Mouse (Mus musculus): ENCODE data around the gene Fam160b1.

Gene Fam160b1

DNA sequence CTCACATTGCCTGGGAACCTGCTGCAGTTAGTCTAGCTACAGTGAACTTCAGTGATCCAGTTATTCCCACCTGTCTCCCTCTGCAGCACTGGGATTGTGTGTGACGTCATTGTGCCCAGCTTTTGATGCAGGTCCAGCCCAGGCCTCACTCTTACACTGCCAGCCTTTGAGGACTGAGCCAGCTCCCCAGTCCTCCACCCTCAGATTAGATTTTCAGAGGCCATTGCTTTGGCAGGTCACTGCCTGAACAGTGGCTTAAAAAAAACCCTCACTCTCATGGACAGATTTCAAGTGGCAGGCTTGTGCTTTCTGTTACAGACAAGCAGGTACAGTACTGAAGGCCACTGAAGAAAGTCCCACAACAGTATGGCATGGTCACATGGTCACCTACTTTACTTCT, 15.8 kb upstream of the Fam160b1 start:
- no peak for DNase-seq (ENCODE audit: low spot score)

DNA sequence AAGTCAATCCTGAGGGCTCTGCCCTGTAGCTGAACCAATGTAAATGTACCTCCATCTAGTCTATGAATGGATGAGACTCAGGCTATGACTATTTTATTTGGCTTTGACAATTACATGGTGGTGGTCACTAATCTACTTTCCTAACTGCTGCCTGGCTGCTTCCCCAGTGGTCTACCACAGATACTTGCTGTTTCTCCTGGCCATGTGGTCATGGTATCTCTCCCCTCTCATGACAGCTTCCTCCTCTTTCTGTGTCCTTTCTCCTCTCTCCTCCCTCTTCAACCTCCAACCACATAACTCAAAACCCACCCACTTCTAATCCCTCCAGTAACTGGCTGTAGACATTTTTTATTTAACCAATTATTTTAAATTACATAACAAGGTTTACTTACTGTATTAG, 11.4 kb upstream of the Fam160b1 start:
- no peak for DNase-seq (ENCODE audit: low spot score)

DNA sequence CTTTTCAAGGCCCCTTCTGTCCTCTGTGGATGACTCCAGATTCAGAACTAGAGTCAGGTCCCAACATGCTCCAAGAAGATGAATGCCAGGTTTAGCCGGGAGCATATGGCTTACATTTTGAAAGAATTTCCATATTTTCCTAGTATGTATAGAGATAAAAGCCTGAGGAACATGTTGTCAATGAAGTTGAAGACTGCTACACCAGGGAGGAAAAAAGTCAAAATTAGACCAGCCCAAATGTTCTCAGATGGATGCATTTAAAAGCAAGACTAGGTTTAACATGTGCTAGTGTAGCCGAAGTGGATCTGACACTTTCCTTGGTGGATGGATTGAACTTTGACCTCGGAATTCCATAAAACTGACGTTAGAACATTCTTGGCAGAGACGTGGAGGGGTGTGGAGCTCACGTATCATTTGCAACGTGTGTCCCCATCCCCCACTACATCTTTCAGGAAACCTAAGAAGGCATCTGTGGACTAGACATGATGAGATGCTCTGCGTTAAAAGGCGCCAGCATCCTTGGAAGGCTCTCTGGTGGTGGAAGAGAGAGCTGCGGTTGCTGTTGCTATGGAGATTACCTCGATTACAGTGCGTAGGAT, 8.0 kb upstream of the Fam160b1 start:
- DNase-seq (ENCODE audit: low spot score) = no peak

DNA sequence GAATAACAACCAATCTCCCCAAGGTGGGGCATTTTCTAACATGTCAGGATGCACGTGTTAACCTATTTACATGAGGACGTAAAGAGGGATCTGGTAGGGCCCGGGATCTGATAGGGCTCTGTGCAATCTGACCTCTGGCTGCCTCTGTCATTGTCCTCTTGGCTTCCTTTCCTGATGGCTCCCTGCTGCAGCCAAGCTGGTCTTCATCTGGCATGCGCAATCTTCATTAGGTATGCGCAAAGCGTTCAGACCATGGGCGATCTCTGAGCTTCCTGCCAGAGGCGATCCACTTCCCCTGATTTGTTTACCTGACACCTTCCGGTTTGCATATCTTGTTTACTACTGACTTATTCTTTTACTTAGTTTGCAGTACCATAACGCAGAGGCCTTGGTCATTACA, 7.3 kb upstream of the Fam160b1 start:
- no peak for DNase-seq (ENCODE audit: low spot score)

DNA sequence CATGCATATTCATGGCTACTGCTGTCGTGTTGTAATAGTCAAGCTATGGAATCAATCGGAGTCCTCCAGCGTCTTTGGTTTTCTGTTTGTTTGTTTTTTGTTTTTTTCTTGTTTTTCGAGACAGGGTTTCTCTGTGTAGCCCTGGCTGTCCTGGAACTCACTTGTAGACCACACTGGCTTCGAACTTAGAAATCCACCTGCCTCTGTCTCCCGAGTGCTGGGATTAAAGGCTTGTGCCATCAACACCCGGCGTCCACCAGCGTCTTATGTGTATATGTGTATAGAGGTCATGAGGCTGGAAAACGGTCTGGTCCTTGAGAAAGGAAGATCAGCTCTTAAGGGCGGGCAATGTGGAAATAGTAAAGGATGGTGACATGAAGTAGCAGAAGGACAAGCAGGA, 6.4 kb upstream of the Fam160b1 start:
- no peak for DNase-seq (ENCODE audit: low spot score)

DNA sequence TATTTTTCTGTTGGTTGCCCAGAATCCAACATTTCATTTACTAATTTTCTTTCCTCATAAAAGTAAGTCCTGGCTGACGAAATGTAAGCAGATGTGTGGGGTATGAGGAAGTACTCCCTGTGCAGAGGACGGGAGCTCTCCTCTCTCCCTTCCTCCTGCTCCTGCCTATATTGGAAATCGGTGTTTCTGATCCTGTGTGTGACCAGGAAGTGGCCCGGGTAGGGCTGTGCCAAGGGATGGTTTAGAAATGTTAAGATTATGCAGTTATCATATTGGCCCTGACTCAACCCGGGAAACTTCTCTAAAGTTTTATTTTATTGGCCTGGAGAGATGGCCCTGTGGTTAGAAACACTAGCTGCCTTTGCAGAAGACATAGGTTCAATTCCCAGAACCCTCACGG, 5.8 kb upstream of the Fam160b1 start:
- DNase-seq (ENCODE audit: low spot score) = no peak

DNA sequence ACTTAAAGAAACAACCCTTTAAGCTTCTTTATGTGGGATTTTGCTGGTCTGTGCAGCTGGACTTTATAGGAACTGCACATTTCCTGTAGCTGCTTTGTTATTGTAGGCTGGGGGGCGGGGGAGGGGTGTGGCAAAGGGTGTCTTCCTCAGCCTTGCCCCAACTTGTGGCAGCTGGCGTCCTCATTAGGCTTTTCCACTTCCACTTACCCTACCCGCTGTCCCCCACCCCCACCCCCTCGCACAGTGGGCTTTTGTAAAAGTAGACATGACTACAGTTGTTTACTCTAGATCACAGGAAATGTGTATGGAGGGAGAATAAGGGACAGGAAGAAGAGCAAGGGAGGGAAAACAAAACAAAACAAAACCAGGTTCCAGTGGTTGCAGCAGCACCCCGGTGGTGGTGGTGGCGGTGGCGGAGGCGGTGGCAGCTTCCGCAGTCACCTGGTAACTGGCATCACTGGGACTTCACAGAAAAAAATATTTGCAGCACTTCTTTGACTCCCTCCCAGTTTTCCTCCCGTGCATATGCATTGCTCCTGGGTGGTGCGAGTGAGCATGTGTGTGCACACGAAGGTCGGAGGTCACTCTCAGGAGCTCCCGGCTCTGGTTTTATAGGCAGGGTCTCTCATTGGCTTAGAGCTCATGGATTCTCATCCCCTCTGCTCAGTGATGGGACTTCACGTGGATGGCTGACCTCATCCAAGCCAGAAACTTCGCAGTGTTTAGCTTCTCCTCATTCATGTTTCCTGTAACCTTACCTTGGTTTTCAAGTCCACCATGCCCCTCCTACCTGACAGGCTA, 4.8 kb upstream of the Fam160b1 start:
- no peak for DNase-seq (ENCODE audit: low spot score)

DNA sequence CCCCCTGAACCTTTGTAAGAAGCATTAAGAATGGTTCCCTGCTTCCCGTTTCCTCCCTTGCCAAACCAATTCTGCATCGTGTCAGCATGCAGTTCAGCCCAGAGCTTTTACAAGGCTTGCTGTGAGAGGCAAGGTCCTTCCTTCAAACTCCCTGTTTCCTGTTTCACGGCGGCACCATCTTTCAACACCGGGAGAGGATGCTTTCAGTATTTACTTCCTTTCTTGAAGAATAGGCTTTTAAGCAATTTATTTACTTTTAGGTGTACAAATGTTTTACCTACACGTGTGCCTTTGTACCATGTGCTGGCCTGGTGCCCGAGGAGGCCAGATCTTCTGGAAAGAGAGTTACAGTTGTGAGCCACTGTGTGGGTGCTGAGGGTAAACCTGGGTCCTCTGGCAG, 4.2 kb upstream of the Fam160b1 start:
- no peak for DNase-seq (ENCODE audit: low spot score)

DNA sequence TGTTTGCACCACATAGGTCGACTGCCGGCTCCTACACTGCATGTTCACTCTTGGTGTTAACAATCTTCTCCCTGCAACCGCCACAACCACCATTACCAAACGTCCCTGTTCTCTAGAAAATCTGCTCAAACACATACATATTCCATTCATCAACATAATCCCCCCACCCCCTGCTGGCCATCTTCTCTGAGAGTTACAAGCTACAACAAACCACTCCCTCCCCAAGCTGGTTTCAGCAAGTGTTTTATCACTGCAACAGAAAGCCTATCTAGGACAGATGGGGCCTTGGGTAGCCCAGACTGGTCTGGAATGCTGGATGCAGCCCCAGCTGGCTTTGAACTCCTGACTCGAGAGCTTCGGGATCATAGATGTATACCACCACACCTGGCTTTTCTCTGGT, 3.2 kb upstream of the Fam160b1 start:
- no peak for DNase-seq (ENCODE audit: low spot score)

DNA sequence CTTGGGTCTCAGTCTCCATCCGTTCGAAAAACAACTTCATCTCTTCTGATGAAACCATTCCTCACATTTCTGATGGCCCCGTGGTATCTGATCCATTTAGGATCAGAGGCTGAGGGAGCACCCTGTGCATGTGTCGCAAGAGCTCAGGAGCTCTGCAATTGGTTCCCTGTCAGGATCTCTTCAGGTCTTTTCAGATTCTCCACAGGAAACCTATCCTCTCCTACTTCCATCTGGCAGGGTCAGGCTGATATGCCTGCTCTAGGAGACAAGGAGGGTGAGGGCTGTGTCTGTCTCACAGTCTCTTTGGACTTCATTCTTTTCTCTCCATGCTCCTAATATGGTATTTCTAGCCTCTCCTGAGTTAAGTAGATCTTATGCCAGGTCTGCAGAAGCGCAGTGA, 2.7 kb upstream of the Fam160b1 start:
- no peak for DNase-seq (ENCODE audit: low spot score)

DNA sequence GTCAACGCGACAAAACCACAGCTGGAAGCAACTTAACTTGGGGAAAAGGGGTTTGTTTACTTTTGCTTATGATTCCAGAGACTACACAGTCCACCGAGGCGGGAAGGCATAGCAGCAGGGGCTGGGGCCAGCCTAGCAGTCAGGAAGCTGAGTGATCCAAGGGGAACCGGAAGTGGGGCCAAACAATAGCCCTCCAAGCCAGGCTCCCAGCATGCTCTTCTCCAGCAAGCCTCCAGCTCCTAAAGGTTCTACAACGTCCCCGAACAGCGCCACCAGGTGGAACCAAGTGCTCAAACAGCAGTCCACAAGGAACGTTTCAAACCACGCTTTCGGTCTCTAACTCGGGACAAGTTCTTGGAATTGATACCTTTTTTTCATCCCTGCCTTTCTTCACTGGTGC, 2.2 kb upstream of the Fam160b1 start:
- no peak for DNase-seq (ENCODE audit: low spot score)

DNA sequence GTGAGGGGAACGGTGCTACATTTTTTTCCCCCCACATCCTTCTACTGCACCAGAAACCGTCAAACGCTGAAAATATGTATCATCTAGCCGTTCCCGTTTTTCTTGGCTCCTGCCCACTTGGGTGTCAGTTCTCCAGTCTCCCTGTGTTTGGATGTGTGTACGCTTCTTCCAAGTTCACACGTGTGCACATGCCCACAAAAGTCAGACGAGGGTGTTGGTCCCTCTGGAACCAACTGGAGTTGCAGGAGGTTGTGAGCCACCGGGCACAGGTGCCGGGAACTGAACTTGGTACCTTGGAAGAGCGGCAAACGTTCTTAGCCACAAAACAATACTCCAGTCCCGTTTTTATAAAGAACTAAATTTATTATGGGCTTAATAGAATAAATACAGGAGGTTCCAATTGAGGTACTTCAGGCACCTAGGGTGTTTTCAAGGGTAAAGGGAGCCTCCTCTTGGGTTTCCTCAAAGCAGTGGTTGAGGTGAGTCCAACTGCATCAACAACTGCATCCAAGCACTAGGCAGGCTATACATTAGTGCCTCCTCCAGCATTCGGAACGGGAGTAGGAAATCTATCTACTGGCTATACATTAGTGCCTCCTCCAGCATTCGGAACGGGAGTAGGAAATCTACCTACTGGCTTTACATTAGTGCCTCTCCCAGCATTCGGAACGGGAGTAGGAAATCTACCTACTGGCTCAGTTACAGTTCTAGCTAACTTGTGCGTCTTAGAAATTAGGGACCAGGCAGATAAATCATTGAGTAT, 1.5 kb upstream of the Fam160b1 start:
- no peak for DNase-seq (ENCODE audit: low spot score)

DNA sequence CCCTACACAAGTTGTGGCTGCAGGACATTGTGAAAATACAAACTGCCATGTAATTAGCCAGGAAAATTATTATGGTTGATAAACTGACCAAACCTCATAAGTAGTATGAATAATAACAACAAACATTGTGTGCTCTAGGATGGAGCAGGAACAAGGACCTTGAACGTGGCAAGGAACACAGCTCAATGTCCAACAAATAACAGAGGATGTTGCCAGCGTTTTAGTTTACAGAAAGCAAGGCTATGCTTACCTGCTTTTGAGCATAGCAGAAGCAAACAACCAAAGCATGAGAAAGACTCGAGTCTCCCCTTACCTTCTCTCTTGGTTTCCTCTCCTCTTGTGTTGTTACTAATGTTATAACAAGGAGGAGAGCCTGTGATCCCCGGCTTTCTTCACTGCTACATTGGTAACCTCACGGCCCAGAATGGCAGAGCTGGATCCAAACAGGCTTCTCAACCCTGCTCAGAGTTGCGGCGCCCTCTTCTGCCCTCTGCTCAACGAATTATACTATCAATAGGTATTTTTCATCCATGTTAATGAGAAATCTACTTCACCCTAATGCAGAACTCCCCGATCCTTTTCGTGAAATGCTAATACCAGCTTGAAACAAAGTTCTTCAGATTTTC, 666 bp upstream of the Fam160b1 start:
- no peak for DNase-seq (ENCODE audit: low spot score)

DNA sequence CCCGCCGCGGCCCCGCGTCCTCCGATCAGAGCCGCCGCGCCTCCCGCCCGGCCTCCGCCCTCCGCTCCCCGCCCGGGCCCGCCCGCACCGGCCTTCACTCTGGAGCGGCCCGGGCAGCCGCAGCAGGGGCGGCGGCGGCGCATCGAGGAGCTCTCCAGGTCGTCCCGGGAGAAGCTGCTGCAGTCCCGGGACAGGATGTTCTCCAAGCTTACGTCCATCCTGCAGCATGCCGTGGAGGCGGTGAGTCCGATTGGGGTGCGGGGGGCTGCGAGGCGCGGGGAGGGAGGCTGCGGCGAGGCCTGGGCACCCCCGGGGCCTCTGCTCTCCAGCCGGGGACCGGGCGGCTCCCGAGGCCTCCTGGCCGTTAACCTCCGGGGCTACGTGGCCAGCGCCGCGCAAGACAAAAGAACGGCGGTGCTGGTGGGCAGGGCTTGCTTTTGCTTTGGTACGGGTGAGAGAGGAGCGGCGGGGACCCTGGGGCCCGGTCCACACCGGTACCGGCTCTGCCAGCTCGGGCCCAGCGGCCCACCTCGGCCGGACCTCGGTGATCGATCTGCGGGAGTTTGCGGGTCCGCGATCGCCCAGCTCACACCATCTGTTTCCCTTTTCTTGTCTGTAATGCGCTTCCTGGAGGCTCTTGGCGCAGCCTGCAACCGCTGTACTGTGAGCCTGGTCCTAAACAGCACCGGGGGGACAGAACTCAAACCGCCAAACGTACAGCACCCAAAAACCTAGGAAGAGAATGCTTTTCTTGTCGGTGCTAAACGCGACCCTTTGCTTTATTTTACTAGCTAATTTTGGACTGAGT, 855 bp downstream of the Fam160b1 start:
- DNase-seq (ENCODE audit: low spot score) = no peak

DNA sequence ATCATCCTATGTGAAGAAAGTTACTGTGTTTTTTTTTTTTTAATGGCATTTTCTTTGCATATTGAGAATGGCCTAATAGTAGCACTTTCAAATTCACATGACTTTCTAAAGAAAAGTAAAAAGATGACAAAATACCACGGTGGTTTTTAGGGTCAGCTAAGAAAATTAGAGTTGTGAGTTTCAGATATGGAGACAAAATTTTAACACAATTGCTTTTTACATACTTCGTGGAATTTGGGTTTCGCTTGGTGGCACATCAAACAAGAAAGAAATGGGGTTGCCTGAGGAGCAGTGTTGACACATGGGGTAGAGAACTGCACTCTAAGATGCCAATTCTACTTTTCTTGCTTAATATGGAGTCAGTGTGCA, 1.4 kb downstream of the Fam160b1 start:
- no peak for DNase-seq (ENCODE audit: low spot score)

DNA sequence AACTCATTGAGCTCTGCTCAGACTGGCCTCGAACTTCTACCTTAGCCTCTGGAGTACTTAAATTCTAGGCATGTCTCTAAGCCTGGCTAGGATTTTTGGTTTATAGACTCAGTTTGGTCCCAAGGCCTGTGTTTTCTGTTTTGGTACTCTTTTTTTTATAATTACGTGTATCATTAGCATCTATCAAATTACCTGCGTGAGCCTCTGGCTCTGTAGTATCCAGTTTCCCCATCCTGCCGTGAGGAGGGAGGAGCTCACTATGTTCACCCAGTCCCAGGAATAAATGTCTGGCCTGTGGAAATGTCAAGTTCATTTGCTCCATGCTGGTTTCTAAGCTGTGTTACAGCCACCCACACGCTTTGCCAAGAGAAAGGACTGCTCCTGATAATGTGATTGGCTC, 2.1 kb downstream of the Fam160b1 start:
- DNase-seq (ENCODE audit: low spot score) = no peak

DNA sequence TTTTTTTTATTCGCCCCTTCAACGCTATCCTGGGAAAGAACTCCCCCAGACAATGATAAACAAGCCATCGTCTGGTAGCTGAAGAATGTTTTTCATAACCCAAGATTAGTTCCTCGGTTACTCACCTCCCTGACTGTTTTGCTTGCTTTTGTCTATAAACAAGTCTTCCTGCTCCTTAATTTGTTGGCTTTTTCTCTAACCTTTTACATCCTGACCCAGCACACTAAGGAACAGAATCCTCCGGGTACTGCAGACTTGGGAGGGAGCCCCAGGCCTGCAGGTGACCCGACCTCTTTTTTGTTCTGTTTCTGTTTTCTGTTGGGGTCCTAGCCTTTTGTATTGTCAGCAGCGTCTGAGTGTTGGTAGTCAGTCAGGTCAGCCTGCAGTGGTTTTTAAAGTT, 2.6 kb downstream of the Fam160b1 start:
- no peak for DNase-seq (ENCODE audit: low spot score)

DNA sequence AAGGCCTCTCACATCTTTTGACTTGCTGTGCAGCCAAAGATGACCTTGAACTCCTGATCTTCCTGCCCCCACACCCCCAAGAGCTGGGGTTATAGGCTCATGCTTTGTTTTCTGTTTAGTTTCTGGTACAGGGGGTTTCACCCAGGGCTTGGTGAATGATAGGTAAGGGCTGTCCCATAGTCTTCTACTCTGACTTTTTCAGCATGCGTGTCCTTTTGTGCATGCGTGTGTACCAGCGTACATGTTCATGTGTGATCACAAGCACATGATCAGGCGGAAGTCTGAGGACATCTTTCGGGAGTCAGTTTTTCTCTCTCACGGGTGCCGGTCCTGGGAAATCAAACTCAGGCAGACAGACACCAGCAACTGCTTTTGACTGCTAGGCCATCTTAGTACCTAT, 3.1 kb downstream of the Fam160b1 start:
- no peak for DNase-seq (ENCODE audit: low spot score)

DNA sequence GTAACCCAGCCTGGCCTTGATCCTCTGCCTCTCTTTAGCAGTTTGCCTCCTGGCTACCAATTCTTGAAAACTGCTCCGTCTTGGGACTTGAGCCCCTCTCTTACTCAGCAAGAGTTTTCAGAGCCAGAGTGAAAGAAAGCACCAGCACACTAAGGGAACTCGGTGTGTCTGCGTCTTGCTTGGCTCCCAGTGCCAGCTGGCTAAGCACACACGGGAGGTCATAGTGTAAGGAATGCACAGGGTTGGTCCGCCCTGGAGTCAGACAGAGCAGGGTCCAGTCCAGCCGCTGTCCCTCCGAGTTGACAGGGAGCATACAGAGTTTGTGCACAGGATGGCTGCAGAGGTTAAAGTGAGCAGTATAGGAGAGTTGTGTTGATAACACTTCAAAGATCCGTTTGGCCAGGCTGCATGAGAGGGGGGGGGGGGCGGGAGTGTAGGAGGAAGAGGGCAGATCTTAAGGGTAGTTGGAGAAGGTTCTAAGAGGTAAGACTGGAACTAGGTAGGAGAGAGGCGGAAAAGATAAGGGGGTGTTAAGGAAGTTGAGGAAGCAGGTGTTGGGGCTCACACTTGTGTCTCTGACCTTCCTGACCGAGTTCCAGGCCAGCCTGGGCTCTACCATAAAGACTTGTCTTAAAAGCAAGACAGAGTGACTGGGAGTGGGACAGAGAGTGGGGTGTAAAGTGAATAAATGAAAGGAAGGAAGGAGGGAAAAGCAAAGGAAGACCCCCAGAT, 4.6 kb downstream of the Fam160b1 start:
- no peak for DNase-seq (ENCODE audit: low spot score)

DNA sequence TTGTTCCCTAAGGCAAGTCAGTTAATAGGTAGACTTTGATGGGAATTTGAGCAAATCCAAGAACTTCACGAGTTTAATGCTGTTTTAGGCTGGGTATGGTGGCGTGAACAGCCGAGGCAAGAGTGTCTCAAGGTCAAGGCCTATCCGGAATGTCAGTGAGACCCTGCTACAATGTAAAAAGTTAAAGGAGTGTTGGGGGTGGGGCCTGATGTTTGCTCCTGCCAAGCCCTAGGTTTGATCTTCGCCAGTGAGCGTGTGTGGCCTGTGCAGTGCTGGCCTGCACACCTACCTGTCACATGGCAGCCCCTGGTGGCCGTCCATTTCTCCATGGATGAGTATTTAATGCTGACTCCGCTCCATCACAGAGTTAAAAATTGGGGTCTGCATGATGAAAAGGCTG, 5.5 kb downstream of the Fam160b1 start:
- DNase-seq (ENCODE audit: low spot score) = no peak

DNA sequence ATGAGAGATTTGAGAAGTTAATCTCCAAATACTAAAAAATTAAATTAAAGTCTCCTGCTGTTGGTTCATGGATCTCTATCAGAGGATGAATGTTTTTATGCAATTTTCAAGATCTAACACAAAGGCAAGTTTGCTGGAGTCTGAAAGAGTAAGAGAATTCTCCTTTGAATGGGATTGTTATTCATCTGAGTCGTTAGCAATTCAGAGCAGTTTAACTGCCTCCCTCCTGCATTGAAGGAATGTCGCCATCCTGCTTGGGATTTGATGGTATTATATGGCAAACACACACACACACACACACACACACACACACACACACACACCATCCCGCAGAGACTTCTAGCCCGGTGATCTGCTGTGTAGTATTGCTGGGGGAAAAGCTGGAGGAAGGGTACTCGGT, 6.1 kb downstream of the Fam160b1 start:
- no peak for DNase-seq (ENCODE audit: low spot score)

Measured in layer of hippocampus, adult 9-10 months (tissue).